Mouse (Mus musculus): Measurements from ENCODE around the gene Zfp526.

- TF ChIP-seq POLR2A (IDR thresholded peaks at IDR 0.05; ENCODE audit: insufficient read depth, low read depth, low read length) = no peak
- TF ChIP-seq CTCF (IDR thresholded peaks at IDR 0.05; ENCODE audit: insufficient read depth, low read depth, low read length) = no peak
Measured at GRCm38 (mm10) chr7:25217653-25218395, 3.4 kb upstream of the Zfp526 start.
